Mouse (Mus musculus) gastrocnemius, adult 8-10 months (tissue): ENCODE measurements around the gene Gabbr1. TPM values are rescaled to one million over a fixed set of nuclear protein-coding genes. Genes with fewer than 3 reads are reported as not detected.

Experiments
- DNase-seq, 2 experiments: peaks; one replicate each; pipeline ENCODE4 v3.0.0; 2022; ENCODE audit warnings: low spot score in 2 of 2
- total RNA-seq, 4 experiments: library from RNA; stranded (reverse); gene quantifications; 2 replicates each; pipeline ENCODE4 v1.2.4; 2022

Gene Gabbr1
- total RNA-seq, 4 experiments from 2014 or later, result 3.1 to 6.8 (median 6.4) TPM

GRCm38 (mm10) chr17:37039127-37039894 lies 6.5 kb upstream of the Gabbr1 start:
- DNase-seq, result no peak

DNA sequence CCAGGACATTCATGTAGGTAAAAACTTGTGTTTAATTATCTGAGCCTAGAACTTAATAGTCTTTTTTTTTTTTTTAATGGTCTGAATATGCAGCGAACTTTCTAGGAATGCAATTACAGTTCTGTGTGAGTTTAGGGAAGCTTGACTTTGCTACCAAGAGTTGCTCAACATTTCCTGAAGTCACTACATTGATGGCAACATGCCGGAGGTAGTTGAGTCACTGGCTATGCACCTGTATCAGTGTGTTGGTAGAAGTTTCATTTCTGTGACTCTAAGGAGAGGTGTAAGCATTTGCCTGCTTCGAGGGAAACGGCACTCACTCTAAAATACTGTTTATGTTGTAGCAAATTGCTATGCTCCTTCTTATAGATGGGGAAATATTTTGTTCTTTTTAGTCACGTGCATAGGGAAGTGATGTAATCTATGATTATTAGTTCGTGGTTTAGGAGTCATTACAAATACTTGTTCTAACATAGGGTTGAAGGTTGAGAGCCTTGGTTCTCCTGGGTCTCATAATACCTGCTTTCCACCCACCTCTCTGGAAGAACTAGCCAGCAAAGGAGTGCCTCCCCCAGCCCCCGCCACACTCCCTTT lies 1.0 kb upstream of the Gabbr1 start:
- no peak for DNase-seq

GRCm38 (mm10) chr17:37046312-37047112 lies 746 bp downstream of the Gabbr1 start:
- peak in 1 of 2 experiments; percentile 26 for DNase-seq

GRCm38 (mm10) chr17:37047332-37047976 lies 1.7 kb downstream of the Gabbr1 start:
- no peak for DNase-seq

- DNase-seq, result no peak
Observed at GRCm38 (mm10) chr17:37047981-37048380, 2.2 kb downstream of the Gabbr1 start.

DNA sequence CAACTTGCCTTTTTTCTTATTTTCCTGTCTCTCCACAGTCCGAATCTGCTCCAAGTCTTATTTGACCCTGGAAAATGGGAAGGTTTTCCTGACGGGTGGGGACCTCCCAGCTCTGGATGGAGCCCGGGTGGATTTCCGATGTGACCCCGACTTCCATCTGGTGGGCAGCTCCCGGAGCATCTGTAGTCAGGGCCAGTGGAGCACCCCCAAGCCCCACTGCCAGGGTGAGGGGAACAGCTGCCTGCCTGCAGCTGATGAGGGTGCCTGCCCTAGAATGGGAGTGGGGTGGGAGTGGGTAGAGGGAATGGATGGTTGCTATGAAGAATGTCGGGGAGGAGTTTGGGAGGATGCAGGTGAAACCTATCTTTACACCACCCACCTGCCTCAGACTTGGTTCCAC lies 2.6 kb downstream of the Gabbr1 start:
- DNase-seq, result no peak

GRCm38 (mm10) chr17:37049570-37050310 lies 4.0 kb downstream of the Gabbr1 start:
- DNase-seq, result peak; percentile 28 to 53

- peak; percentile 41 to 46 for DNase-seq
Observed at GRCm38 (mm10) chr17:37050399-37050798, 4.6 kb downstream of the Gabbr1 start.

GRCm38 (mm10) chr17:37050876-37051275 lies 5.1 kb downstream of the Gabbr1 start:
- no peak for DNase-seq

GRCm38 (mm10) chr17:37051745-37052144 lies 6.0 kb downstream of the Gabbr1 start:
- no peak for DNase-seq

- DNase-seq, result no peak
Observed at GRCm38 (mm10) chr17:37056957-37057356, 11.2 kb downstream of the Gabbr1 start.

DNA sequence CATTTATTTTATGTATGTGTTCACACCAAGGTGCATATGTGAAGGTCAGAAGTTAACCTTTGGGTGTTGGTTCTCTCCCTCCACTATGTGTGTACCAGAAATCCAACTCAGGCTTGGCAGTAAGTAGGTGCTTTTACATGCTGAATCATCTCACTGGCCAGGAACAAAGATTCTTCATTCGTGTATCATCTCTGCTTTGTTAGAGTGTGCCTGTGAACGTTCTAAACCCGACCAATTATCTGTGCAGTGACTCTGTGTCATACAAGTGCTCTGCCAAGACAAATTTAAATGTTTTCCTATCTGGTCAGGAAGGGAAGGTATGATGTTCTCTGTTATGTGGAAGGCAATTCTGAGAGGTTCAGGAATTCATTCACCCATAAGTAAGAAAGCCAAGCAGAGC lies 15.7 kb downstream of the Gabbr1 start:
- DNase-seq, result no peak

DNA sequence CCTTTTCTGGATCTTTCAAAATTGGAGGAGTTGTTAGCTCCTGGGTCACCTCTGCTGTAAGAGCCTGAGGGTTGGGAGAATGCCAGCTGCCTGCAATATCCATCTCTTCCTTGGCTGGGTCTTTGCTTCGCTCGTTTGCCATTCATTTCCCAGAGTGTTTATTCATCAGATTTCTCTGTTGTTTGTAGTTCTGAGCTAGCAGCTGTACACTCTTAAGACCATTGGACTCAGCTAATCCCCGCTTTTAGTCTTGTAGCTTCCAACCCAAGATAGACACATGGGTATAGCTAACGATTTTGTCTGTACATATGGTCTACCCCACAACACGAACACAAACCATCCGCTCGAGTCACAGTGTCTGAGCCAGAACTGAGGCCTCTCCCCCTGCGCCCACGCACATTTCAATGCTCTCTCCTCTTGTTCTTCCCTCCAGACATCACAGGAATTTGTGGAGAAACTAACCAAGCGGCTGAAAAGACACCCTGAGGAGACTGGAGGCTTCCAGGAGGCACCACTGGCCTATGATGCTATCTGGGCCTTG lies 16.4 kb downstream of the Gabbr1 start:
- no peak for DNase-seq

DNA sequence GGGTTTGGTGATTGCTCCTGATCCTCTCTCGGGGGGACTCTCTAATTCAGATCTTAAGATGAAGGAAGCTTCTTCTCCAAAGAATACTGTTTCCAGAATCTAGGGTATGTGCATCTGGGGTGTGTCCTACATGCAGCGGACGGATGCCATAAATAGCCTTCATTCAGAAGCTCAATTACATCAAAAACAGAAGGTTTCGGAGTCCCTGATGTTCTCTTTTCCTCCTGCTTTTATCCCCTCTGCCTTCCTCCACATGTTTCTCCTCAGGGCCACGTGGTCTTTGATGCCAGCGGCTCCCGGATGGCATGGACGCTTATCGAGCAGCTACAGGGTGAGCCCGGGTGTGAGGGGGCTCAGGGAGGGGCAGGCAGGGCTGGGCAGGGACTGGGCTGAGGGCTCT lies 17.3 kb downstream of the Gabbr1 start:
- no peak for DNase-seq

GRCm38 (mm10) chr17:37063686-37064495 lies 18.1 kb downstream of the Gabbr1 start:
- no peak for DNase-seq

GRCm38 (mm10) chr17:37065993-37066392 lies 20.2 kb downstream of the Gabbr1 start:
- DNase-seq, result no peak

- DNase-seq, result no peak
Observed at GRCm38 (mm10) chr17:37067861-37068260, 22.1 kb downstream of the Gabbr1 start.

GRCm38 (mm10) chr17:37070121-37070520 lies 24.4 kb downstream of the Gabbr1 start:
- no peak for DNase-seq

- no peak for DNase-seq
Observed at GRCm38 (mm10) chr17:37072080-37072729, 26.4 kb downstream of the Gabbr1 start.
